Mouse (Mus musculus): ENCODE results near the gene Mei1.

- TF ChIP-seq POLR2A (IDR thresholded peaks at IDR 0.05; ENCODE audit: borderline replicate concordance, insufficient read depth, low read length) = no peak
- TF ChIP-seq CTCF (IDR thresholded peaks at IDR 0.05; ENCODE audit: borderline replicate concordance, insufficient read depth, low read depth, low read length) = no peak
These were observed 74.4 kb downstream of the Mei1 start for GRCm38 (mm10) chr15:82144157-82144556.

Measured in cerebellum, adult 2 months (tissue).